Comparison of ENCODE assay signal across 8 mouse cellular contexts in the genomic region with DNA sequence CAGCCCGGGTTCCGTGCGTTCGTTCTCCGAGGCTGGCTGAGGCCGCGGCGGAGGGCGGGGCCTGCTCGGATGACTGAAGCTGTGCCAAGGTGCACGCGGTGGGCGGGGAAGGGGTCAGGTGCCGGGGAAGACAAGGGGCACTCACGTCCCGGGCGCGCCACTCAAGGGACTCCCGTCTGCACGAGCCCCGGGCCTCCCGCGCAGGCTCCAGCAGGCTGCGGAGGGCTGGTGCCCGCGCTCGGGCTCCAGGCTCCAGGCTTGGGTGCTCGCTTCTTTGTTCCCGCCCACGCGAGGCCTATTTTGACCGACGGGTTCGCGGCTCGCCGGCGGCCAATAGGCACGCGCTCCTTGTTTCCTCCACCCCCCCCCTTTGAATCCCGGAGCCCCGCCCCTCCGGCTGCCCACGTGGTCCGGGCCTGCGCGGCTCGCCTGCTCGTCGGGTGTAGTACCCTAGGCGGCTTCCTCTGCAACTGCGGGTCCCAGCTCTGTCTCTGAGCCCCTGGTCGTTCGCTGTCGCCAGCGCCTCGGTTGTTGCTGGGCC. TPM values are rescaled to one million over a fixed set of nuclear protein-coding genes. Genes with fewer than 3 reads are reported as not detected.
DNase-seq lines count a peak whose midpoint lies in the region; ATAC-seq and TF ChIP-seq lines count a peak whose summit lies in the region.

TSS of gene Hnrnpdl (minus strand) at position 63 of the 541 bp plus-strand sequence.
TSS of gene Enoph1 (plus strand) at position 384 of the 541 bp plus-strand sequence.

- TF ChIP-seq EP300 in liver, embryonic 14.5 days (IDR thresholded peaks at IDR 0.05; ENCODE audit: low read depth): no peak
- no peak for TF ChIP-seq EP300 in stomach, postnatal 0 days (optimal IDR thresholded peaks at IDR 0.05)

- H3K9ac ChIP-seq in heart, embryonic 14.5 days (ENCODE audit: low read length): peak within 1 kb of the TSS; percentile 99
- H3K9ac ChIP-seq in liver, embryonic 14.5 days (replicated peaks): peak within 1 kb of the TSS; percentile 92
- peak within 1 kb of the TSS; percentile 100 for H3K9ac ChIP-seq in neural tube, embryonic 11.5 days (ENCODE audit: low read length)
- peak within 1 kb of the TSS; percentile 95 for H3K9ac ChIP-seq in stomach, postnatal 0 days (ENCODE audit: low read length)

- H3K36me3 ChIP-seq in heart, embryonic 14.5 days (ENCODE audit: control insufficient read depth, insufficient read depth, low read length): peaks cover 32% of the 10 kb centered on the region
- H3K36me3 ChIP-seq in liver, embryonic 14.5 days (replicated peaks; ENCODE audit: control insufficient read depth, insufficient read depth, low read depth): peaks cover 28% of the 10 kb centered on the region
- peaks cover 8% of the 10 kb centered on the region; the same call in 1 of the 2 replicates for H3K36me3 ChIP-seq in neural tube, embryonic 11.5 days (ENCODE audit: control insufficient read depth, insufficient read depth, low read length)
- no peaks in the 10 kb centered on the region; the same call in 1 of the 2 replicates for H3K36me3 ChIP-seq in stomach, postnatal 0 days (ENCODE audit: control insufficient read depth, insufficient read depth, low read length)

- no peak; the same call in 1 of the 2 replicates for TF ChIP-seq CTCF in liver, embryonic 14.5 days (IDR thresholded peaks at IDR 0.05; ENCODE audit: low read depth)
- no peak for TF ChIP-seq CTCF in stomach, postnatal 0 days (IDR thresholded peaks at IDR 0.05; ENCODE audit: low read depth)

- no peaks in the 10 kb centered on the region for H3K9me3 ChIP-seq in heart, embryonic 14.5 days (ENCODE audit: control insufficient read depth, low read length)
- no peaks in the 10 kb centered on the region for H3K9me3 ChIP-seq in liver, embryonic 14.5 days (ENCODE audit: control insufficient read depth, low read length)
- H3K9me3 ChIP-seq in neural tube, embryonic 11.5 days (ENCODE audit: control insufficient read depth, low read length): no peaks in the 10 kb centered on the region
- H3K9me3 ChIP-seq in stomach, postnatal 0 days (ENCODE audit: control insufficient read depth, low read length): no peaks in the 10 kb centered on the region

- H3K4me3 ChIP-seq in brown adipose tissue, adult 24 weeks (ENCODE audit: insufficient read depth, low read depth, low read length): peak within 1 kb of the TSS; percentile 93
- H3K4me3 ChIP-seq in heart, embryonic 14.5 days (ENCODE audit: control insufficient read depth in 1 of 2, insufficient read depth in 1 of 2, low read depth in 1 of 2, low read length in 2 of 2): peak within 1 kb of the TSS; percentile 86 to 95
- H3K4me3 ChIP-seq in liver, embryonic 14.5 days (ENCODE audit: insufficient read depth in 1 of 2, low read depth in 2 of 2, low read length in 2 of 2): peak within 1 kb of the TSS; percentile 95 to 96
- peak within 1 kb of the TSS; percentile 100 for H3K4me3 ChIP-seq in neural tube, embryonic 11.5 days (ENCODE audit: low read depth, low read length)
- peak within 1 kb of the TSS; percentile 94 for H3K4me3 ChIP-seq in stomach, postnatal 0 days (ENCODE audit: low read depth, low read length)

- DNase-seq in CD4-positive, CD25-positive, alpha-beta regulatory T cell, adult 2 months (ENCODE audit: low read depth, low spot score): peak; percentile 97
- peak; percentile 75 for DNase-seq in fibroblast of lung, adult 2 months (ENCODE audit: low read depth)
- peak; percentile 94 to 96 for DNase-seq in kidney, postnatal 25 days
- peak; percentile 90 to 93 (median 91) for DNase-seq in liver, embryonic 14.5 days (ENCODE audit: low read depth in 3 of 3, low spot score in 3 of 3)
- DNase-seq in neural tube, embryonic 11.5 days (ENCODE audit: low spot score): peak; percentile 98
- DNase-seq in stomach, postnatal 0 days (ENCODE audit: low spot score): peak; percentile 98

- H3K4me2 ChIP-seq in heart, embryonic 14.5 days (ENCODE audit: low read length): peak within 1 kb of the TSS; percentile 79
- H3K4me2 ChIP-seq in liver, embryonic 14.5 days (ENCODE audit: low read depth): peak within 1 kb of the TSS; percentile 95
- peak within 1 kb of the TSS; percentile 96 for H3K4me2 ChIP-seq in neural tube, embryonic 11.5 days (ENCODE audit: low read depth)
- H3K4me2 ChIP-seq in stomach, postnatal 0 days (replicated peaks; ENCODE audit: low read depth): peak within 1 kb of the TSS; percentile 89

- peak; percentile 81 for ATAC-seq in heart, embryonic 14.5 days (ENCODE audit: insufficient number of reproducible peaks, insufficient read depth, low FRiP score, low read depth)
- ATAC-seq in liver, embryonic 14.5 days (ENCODE audit: insufficient read depth): peak; percentile 78
- peak; percentile 88 for ATAC-seq in neural tube, embryonic 11.5 days (ENCODE audit: insufficient read depth, low FRiP score, low TSS enrichment)
- peak; percentile 85 for ATAC-seq in stomach, postnatal 0 days (ENCODE audit: low FRiP score, low TSS enrichment)

- under 1% methylated on average over 57 of the region's 57 CpGs for WGBS in heart, embryonic 14.5 days
- 1% methylated on average over 57 of the region's 57 CpGs for WGBS in liver, embryonic 14.5 days (ENCODE audit: insufficient replicate concordance)
- WGBS in neural tube, embryonic 11.5 days: under 1% methylated on average over 55 of the region's 57 CpGs
- under 1% methylated on average over 56 of the region's 57 CpGs for WGBS in stomach, postnatal 0 days

- peaks cover 4% of the 10 kb centered on the region for H3K4me1 ChIP-seq in brown adipose tissue, adult 24 weeks (ENCODE audit: control insufficient read depth, insufficient read depth, insufficient read length, low read length)
- peaks cover 2 to 43% of the 10 kb centered on the region in 2 experiments; a peak in 3 of 4 replicates for H3K4me1 ChIP-seq in heart, embryonic 14.5 days (ENCODE audit: control insufficient read depth in 2 of 2, insufficient read depth in 2 of 2, low read length in 2 of 2)
- peaks cover 3 to 16% of the 10 kb centered on the region in 2 experiments for H3K4me1 ChIP-seq in liver, embryonic 14.5 days (replicated peaks; ENCODE audit: control insufficient read depth in 2 of 2, insufficient read depth in 2 of 2, low read length in 1 of 2)
- peaks cover 15% of the 10 kb centered on the region for H3K4me1 ChIP-seq in neural tube, embryonic 11.5 days (ENCODE audit: control insufficient read depth, insufficient read depth, low read length)
- peaks cover 4% of the 10 kb centered on the region; the same call in 1 of the 2 replicates for H3K4me1 ChIP-seq in stomach, postnatal 0 days (replicated peaks; ENCODE audit: control insufficient read depth, insufficient read depth)

- no peaks in the 10 kb centered on the region for H3K27me3 ChIP-seq in heart, embryonic 14.5 days (ENCODE audit: control insufficient read depth, insufficient read depth, low read length)
- no peaks in the 10 kb centered on the region for H3K27me3 ChIP-seq in liver, embryonic 14.5 days (ENCODE audit: control insufficient read depth, insufficient read depth, low read length)
- H3K27me3 ChIP-seq in neural tube, embryonic 11.5 days (ENCODE audit: control insufficient read depth, insufficient read depth, low read length): no peaks in the 10 kb centered on the region
- H3K27me3 ChIP-seq in stomach, postnatal 0 days (ENCODE audit: control insufficient read depth, insufficient read depth, low read length): no peaks in the 10 kb centered on the region

- peak within 1 kb of the TSS; percentile 90 for H3K27ac ChIP-seq in brown adipose tissue, adult 24 weeks (replicated peaks; ENCODE audit: low read depth, low read length)
- H3K27ac ChIP-seq in heart, embryonic 14.5 days (replicated peaks in 1 of 2; ENCODE audit: control insufficient read depth in 1 of 2, insufficient read depth in 1 of 2, low read depth in 2 of 2, low read length in 2 of 2): peak within 1 kb of the TSS; percentile 97 to 98
- peak within 1 kb of the TSS; percentile 71 for H3K27ac ChIP-seq in liver, embryonic 14.5 days
- peak within 1 kb of the TSS; percentile 96 for H3K27ac ChIP-seq in neural tube, embryonic 11.5 days (ENCODE audit: low read depth, low read length)
- H3K27ac ChIP-seq in stomach, postnatal 0 days (replicated peaks): peak within 1 kb of the TSS; percentile 98

RNA-seq across cellular contexts. Expression of gene Hnrnpdl, which starts in this region (rescaled TPM):
- 37.4 and 60.5 TPM in 2 replicates for polyA plus RNA-seq in brown adipose tissue, adult 24 weeks (2012; ENCODE audit: insufficient read depth, insufficient read length, missing spikeins)
- polyA plus RNA-seq in heart, embryonic 14.5 days (2014; fragmentation: Nextera tagmentation; extraction: Ambion mirVana): 95.1 and 97.3 TPM in 2 replicates
- polyA plus RNA-seq in liver, embryonic 14.5 days (2012; rRNA removed): 77.5 and 115 TPM in 2 replicates
- polyA plus RNA-seq in liver, embryonic 14.5 days (2014; fragmentation: Nextera tagmentation; extraction: Ambion mirVana): 49.2 and 57.2 TPM in 2 replicates
- 271 and 289 TPM in 2 replicates for polyA plus RNA-seq in neural tube, embryonic 11.5 days (2014; fragmentation: Nextera tagmentation; extraction: Ambion mirVana)
- 58.8 and 58.9 TPM in 2 replicates for polyA plus RNA-seq in stomach, postnatal 0 days (2015; fragmentation: Nextera tagmentation; extraction: Ambion mirVana)

RNA-seq across cellular contexts. Expression of gene Enoph1, which starts in this region (rescaled TPM):
- 6.6 and 7.1 TPM in 2 replicates for polyA plus RNA-seq in brown adipose tissue, adult 24 weeks (2012; ENCODE audit: insufficient read depth, insufficient read length, missing spikeins)
- polyA plus RNA-seq in heart, embryonic 14.5 days (2014; fragmentation: Nextera tagmentation; extraction: Ambion mirVana): 24.3 and 24.5 TPM in 2 replicates
- polyA plus RNA-seq in liver, embryonic 14.5 days (2012; rRNA removed): 9.5 and 14.3 TPM in 2 replicates
- 14.7 and 15.1 TPM in 2 replicates for polyA plus RNA-seq in liver, embryonic 14.5 days (2014; fragmentation: Nextera tagmentation; extraction: Ambion mirVana)
- 48.2 and 48.5 TPM in 2 replicates for polyA plus RNA-seq in neural tube, embryonic 11.5 days (2014; fragmentation: Nextera tagmentation; extraction: Ambion mirVana)
- 23.4 and 23.5 TPM in 2 replicates for polyA plus RNA-seq in stomach, postnatal 0 days (2015; fragmentation: Nextera tagmentation; extraction: Ambion mirVana)

Comparison
In these comparisons a context has a peak if more than half of its experiments do, and no peak if none do; other contexts are left out.
1. Peak in every context shown above with its lines: DNase-seq, ATAC-seq, H3K4me3 ChIP-seq and H3K27ac ChIP-seq.